Mouse (Mus musculus): ENCODE results near the gene Rnf217. TPM values are rescaled to one million over a fixed set of nuclear protein-coding genes. Genes with fewer than 3 reads are reported as not detected.

Gene Rnf217
- total and polyA plus RNA-seq, 3 experiments, result not detected

- Histone ChIP-seq H3K9me3 (replicated peaks; ENCODE audit: low read length) (no peaks in the 10 kb centered on the region), H3K27ac (ENCODE audit: insufficient read depth, low read depth) (no peak overlapping the region), H3K79me2 (replicated peaks; ENCODE audit: control insufficient read depth, extremely low read depth, insufficient read depth, poor library complexity, severe bottlenecking) (no peaks in the 10 kb centered on the region), H3K4me2 (ENCODE audit: insufficient read depth, low read depth, poor library complexity, severe bottlenecking) (no peak overlapping the region), H3K36me3 (replicated peaks in 1 of 2; ENCODE audit: control insufficient read depth in 1 of 2, insufficient read depth in 1 of 2, low read length in 1 of 2) (no peaks in the 10 kb centered on the region), H3K4me3 (replicated peaks in 1 of 3; ENCODE audit: low read depth in 2 of 3, low read length in 2 of 3, poor library complexity in 1 of 3) (no peak overlapping the region), H3K4me1 (ENCODE audit: control insufficient read depth in 1 of 2, insufficient read depth in 2 of 2) (no peaks in the 10 kb centered on the region), H3K27me3 (replicated peaks) (no peaks in the 10 kb centered on the region), H3K9ac (ENCODE audit: insufficient read depth, low read depth) (no peak overlapping the region)
- TF ChIP-seq USF1 (IDR thresholded peaks at IDR 0.05; ENCODE audit: low read depth, low read length) (no peak), JUND (conservative IDR thresholded peaks at IDR 0.05; ENCODE audit: low read depth, low read length) (no peak), SIN3A (IDR thresholded peaks at IDR 0.05; ENCODE audit: low read length) (no peak), TCF12 (IDR thresholded peaks at IDR 0.05; ENCODE audit: low read depth, low read length) (no peak), PAX5 (IDR thresholded peaks at IDR 0.05; ENCODE audit: low read length) (no peak), NELFE (IDR thresholded peaks at IDR 0.05; ENCODE audit: low read depth, low read length) (no peak), TBP (conservative IDR thresholded peaks at IDR 0.05; ENCODE audit: low read depth, low read length) (no peak), ZC3H11A (IDR thresholded peaks at IDR 0.05; ENCODE audit: low read depth, low read length) (no peak), EP300 (IDR thresholded peaks at IDR 0.05; ENCODE audit: low read length) (no peak), POLR2AphosphoS2 (IDR thresholded peaks at IDR 0.05; ENCODE audit: low read depth, low read length) (no peak), BHLHE40 (IDR thresholded peaks at IDR 0.05; ENCODE audit: low read depth, low read length) (no peak), KAT2A (IDR thresholded peaks at IDR 0.05; ENCODE audit: insufficient replicate concordance, low read length) (no peak)
- in situ Hi-C loops (cut with MboI; ENCODE audit: low pct_ligation_motif_present, low pct_unique_long_range_greater_than_20kb, low sequenced_read_pairs) (no loop called here), dilution Hi-C loops (cut with MboI; ENCODE audit: extremely low pct_ligation_motif_present, extremely low pct_unique_long_range_greater_than_20kb, low sequenced_read_pairs) (no loop called here)
- no peak for DNase-seq (ENCODE audit: extremely low read depth)
These were observed 57.6 kb downstream of the Rnf217 start for GRCm38 (mm10) chr10:31551362-31551761.

- Histone ChIP-seq H3K79me2 (replicated peaks; ENCODE audit: control insufficient read depth, extremely low read depth, insufficient read depth, poor library complexity, severe bottlenecking) (no peaks in the 10 kb centered on the region), H3K4me3 (replicated peaks in 1 of 3; ENCODE audit: low read depth in 2 of 3, low read length in 2 of 3, poor library complexity in 1 of 3) (no peak overlapping the region), H3K4me2 (ENCODE audit: insufficient read depth, low read depth, poor library complexity, severe bottlenecking) (no peak overlapping the region), H3K27me3 (replicated peaks) (no peaks in the 10 kb centered on the region), H3K36me3 (replicated peaks in 1 of 2; ENCODE audit: control insufficient read depth in 1 of 2, insufficient read depth in 1 of 2, low read length in 1 of 2) (no peaks in the 10 kb centered on the region), H3K9ac (ENCODE audit: insufficient read depth, low read depth) (no peak overlapping the region), H3K9me3 (replicated peaks; ENCODE audit: low read length) (no peaks in the 10 kb centered on the region), H3K27ac (ENCODE audit: insufficient read depth, low read depth) (no peak overlapping the region), H3K4me1 (ENCODE audit: control insufficient read depth in 1 of 2, insufficient read depth in 2 of 2) (no peaks in the 10 kb centered on the region)
- no peak for DNase-seq (ENCODE audit: extremely low read depth)
- TF ChIP-seq USF2 (conservative IDR thresholded peaks at IDR 0.05; ENCODE audit: low read depth, low read length) (no peak), TBP (conservative IDR thresholded peaks at IDR 0.05; ENCODE audit: low read depth, low read length) (no peak), USF1 (IDR thresholded peaks at IDR 0.05; ENCODE audit: low read depth, low read length) (no peak), PAX5 (IDR thresholded peaks at IDR 0.05; ENCODE audit: low read length) (no peak), POLR2AphosphoS2 (IDR thresholded peaks at IDR 0.05; ENCODE audit: low read depth, low read length) (no peak), RAD21 (IDR thresholded peaks at IDR 0.05; ENCODE audit: low read depth, low read length) (no peak), ZMIZ1 (IDR thresholded peaks at IDR 0.05; ENCODE audit: low read depth, low read length) (no peak), MAFK (IDR thresholded peaks at IDR 0.05; ENCODE audit: insufficient replicate concordance, low read length) (no peak), ZNF384 (IDR thresholded peaks at IDR 0.05; ENCODE audit: low read depth, low read length) (no peak), E2F4 (IDR thresholded peaks at IDR 0.05; ENCODE audit: insufficient replicate concordance, low read depth, low read length) (no peak), CTCF (conservative IDR thresholded peaks at IDR 0.05 in 1 of 2, IDR thresholded peaks at IDR 0.05 in 1 of 2; ENCODE audit: low read depth in 2 of 2, low read length in 2 of 2) (no peak), RCOR1 (conservative IDR thresholded peaks at IDR 0.05; ENCODE audit: low read depth, low read length) (no peak)
- in situ Hi-C loops (cut with MboI; ENCODE audit: low pct_ligation_motif_present, low pct_unique_long_range_greater_than_20kb, low sequenced_read_pairs) (no loop called here), dilution Hi-C loops (cut with MboI; ENCODE audit: extremely low pct_ligation_motif_present, extremely low pct_unique_long_range_greater_than_20kb, low sequenced_read_pairs) (no loop called here)
These were observed 61.8 kb downstream of the Rnf217 start for GRCm38 (mm10) chr10:31547156-31547555.
